Mouse (Mus musculus): ENCODE results near the gene Olfr959.

DNA sequence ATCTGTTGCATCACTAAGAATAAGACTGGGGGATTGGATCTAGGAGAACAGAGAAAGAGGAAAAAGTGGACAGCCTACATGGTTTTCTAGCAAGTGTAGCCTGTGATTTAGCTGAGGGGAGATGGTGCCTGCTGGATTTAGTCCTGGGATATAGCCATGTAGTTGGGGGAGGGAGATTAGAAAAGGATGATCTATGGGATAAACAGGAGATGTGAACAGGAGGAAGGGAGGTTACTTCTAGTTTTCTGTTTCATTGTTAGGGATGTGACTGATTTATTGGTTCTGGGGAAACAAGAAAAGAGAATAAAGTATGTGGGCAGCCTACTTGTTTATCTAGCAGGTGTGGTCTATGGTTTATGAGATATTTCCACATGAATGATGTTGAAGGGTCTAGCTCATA is 33.1 kb upstream of the Olfr959 start:
- TF ChIP-seq CTCF (IDR thresholded peaks at IDR 0.05; ENCODE audit: low read depth) (no peak), EP300 (IDR thresholded peaks at IDR 0.05; ENCODE audit: low read depth) (no peak)

All from liver, embryonic 14.5 days (tissue).